Mouse (Mus musculus) heart, postnatal 0 days (tissue): ENCODE measurements around the gene Picalm.

ENCODE experiments used
- CTCF ChIP-seq: IDR thresholded peaks from 2 replicates; pipeline ENCODE4 v1.5.1; 2016; ENCODE audit warnings: antibody characterized with exemption, control low read depth, low read depth
- EP300 ChIP-seq: IDR thresholded peaks from 2 replicates; pipeline ENCODE4 v1.6.1; 2016; ENCODE audit warnings: antibody characterized with exemption, low read depth

- TF ChIP-seq CTCF: no peak
- TF ChIP-seq EP300: no peak
Observed at GRCm38 (mm10) chr7:90091756-90092155, 38.3 kb upstream of the Picalm start.
